Comparison of ENCODE assay signal across 22 mouse cellular contexts in genomic region chr16:37801097-37801496, GRCm38 (mm10). TPM values are rescaled to one million over a fixed set of nuclear protein-coding genes. Genes with fewer than 3 reads are reported as not detected.
DNase-seq lines count a peak whose midpoint lies in the region; ATAC-seq and TF ChIP-seq lines count a peak whose summit lies in the region.
"Had no signal": no experiment of that assay in that cellular context is flagged by ENCODE, and none has a peak within 500 bp of the region (broad histone marks: within the 10 kb centered on the region; RNA-seq: fewer than 3 reads in every experiment).

No protein-coding gene starts in this region.

- H3K27me3 ChIP-seq in embryonic facial prominence, embryonic 14.5 days (replicated peaks; ENCODE audit: control insufficient read depth, insufficient read depth, low read length): no peaks in the 10 kb centered on the region
- H3K27me3 ChIP-seq in embryonic facial prominence, embryonic 10.5 days (replicated peaks; ENCODE audit: low read depth, poor library complexity, severe bottlenecking): no peaks in the 10 kb centered on the region
- H3K27me3 ChIP-seq in midbrain, embryonic 11.5 days (ENCODE audit: control insufficient read depth, insufficient read depth, low read length): no peaks in the 10 kb centered on the region
- no peaks in the 10 kb centered on the region for H3K27me3 ChIP-seq in midbrain, embryonic 10.5 days (ENCODE audit: low read depth, poor library complexity, severe bottlenecking)
- H3K27me3 ChIP-seq in embryonic facial prominence, embryonic 15.5 days: no peaks in the 10 kb centered on the region
- no peaks in the 10 kb centered on the region for H3K27me3 ChIP-seq in myocyte (ENCODE audit: control insufficient read depth, insufficient read depth, insufficient read length)
- H3K27me3 ChIP-seq in midbrain, embryonic 13.5 days: no peaks in the 10 kb centered on the region
- H3K27me3 ChIP-seq: forebrain, embryonic 13.5 days; limb, embryonic 13.5 days; neural tube, embryonic 12.5 days had no signal

- intact Hi-C loops in left cerebral cortex, postnatal 10 days (cut with DNase I): loop anchor here (10.0 kb wide), 1 partner anchor 696 kb away; no protein-coding TSS in a partner anchor

- no peak for TF ChIP-seq POLR2A in myocyte (IDR thresholded peaks at IDR 0.05; ENCODE audit: insufficient read length, low read depth)

- H3ac ChIP-seq in myocyte (ENCODE audit: control insufficient read depth, insufficient read length): no peak overlapping the region

- no peak overlapping the region for H3K27ac ChIP-seq in embryonic facial prominence, embryonic 14.5 days (replicated peaks; ENCODE audit: low read depth, low read length)
- H3K27ac ChIP-seq in embryonic facial prominence, embryonic 10.5 days (replicated peaks): no peak overlapping the region
- no peak overlapping the region for H3K27ac ChIP-seq in midbrain, embryonic 11.5 days (ENCODE audit: low read depth, low read length)
- H3K27ac ChIP-seq in midbrain, embryonic 10.5 days (replicated peaks): no peak overlapping the region
- peak overlapping the region; percentile 55; the same call in 1 of the 2 replicates for H3K27ac ChIP-seq in embryonic facial prominence, embryonic 15.5 days (replicated peaks)
- no peak overlapping the region for H3K27ac ChIP-seq in midbrain, embryonic 13.5 days
- H3K27ac ChIP-seq: forebrain, embryonic 13.5 days; liver, embryonic 14.5 days; neural tube, embryonic 12.5 days had no signal

- peak; percentile 52 for DNase-seq in embryonic facial prominence, embryonic 14.5 days (ENCODE audit: low spot score)
- DNase-seq in embryonic facial prominence, embryonic 10.5 days (ENCODE audit: low spot score): no peak
- peak; percentile 76 for DNase-seq in midbrain, embryonic 11.5 days (ENCODE audit: low spot score, missing footprints)
- DNase-seq in midbrain, embryonic 10.5 days (ENCODE audit: low spot score): no peak
- no peak for DNase-seq in left cerebral cortex, postnatal 10 days (ENCODE audit: extremely low spot score in 1 of 2, low spot score in 2 of 2)
- DNase-seq: cerebellum, adult 11 months; cerebellum, postnatal 14 days; embryo, embryonic 11 days; gastrocnemius, postnatal 25 days; kidney, adult 2 months; kidney, postnatal 14 days; right cerebral cortex, postnatal 4 days; thymus, postnatal 14 days had no signal

- 51% methylated on average over 2 of the region's 2 CpGs for WGBS in embryonic facial prominence, embryonic 14.5 days
- 94% methylated on average over 2 of the region's 2 CpGs for WGBS in embryonic facial prominence, embryonic 10.5 days
- 95% methylated on average over 2 of the region's 2 CpGs for WGBS in midbrain, embryonic 11.5 days
- 96% methylated on average over 2 of the region's 2 CpGs for WGBS in midbrain, embryonic 10.5 days
- 61% methylated on average over 2 of the region's 2 CpGs for WGBS in embryonic facial prominence, embryonic 15.5 days
- WGBS in midbrain, embryonic 13.5 days: 89% methylated on average over 2 of the region's 2 CpGs

- H3K4me3 ChIP-seq in embryonic facial prominence, embryonic 14.5 days (ENCODE audit: low read depth, low read length): no peak overlapping the region
- no peak overlapping the region for H3K4me3 ChIP-seq in embryonic facial prominence, embryonic 10.5 days
- no peak overlapping the region for H3K4me3 ChIP-seq in midbrain, embryonic 11.5 days (ENCODE audit: low read depth, low read length)
- H3K4me3 ChIP-seq in midbrain, embryonic 10.5 days: no peak overlapping the region
- H3K4me3 ChIP-seq in embryonic facial prominence, embryonic 15.5 days (replicated peaks): no peak overlapping the region
- H3K4me3 ChIP-seq in myocyte: no peak overlapping the region
- H3K4me3 ChIP-seq in midbrain, embryonic 13.5 days (replicated peaks): no peak overlapping the region
- H3K4me3 ChIP-seq: forebrain, embryonic 13.5 days; limb, embryonic 13.5 days; neural tube, embryonic 12.5 days had no signal

- H3K9ac ChIP-seq in embryonic facial prominence, embryonic 14.5 days (ENCODE audit: low read depth, low read length): no peak overlapping the region
- H3K9ac ChIP-seq in midbrain, embryonic 11.5 days (ENCODE audit: low read length): no peak overlapping the region
- H3K9ac ChIP-seq in embryonic facial prominence, embryonic 15.5 days: no peak overlapping the region
- no peak overlapping the region for H3K9ac ChIP-seq in midbrain, embryonic 13.5 days (replicated peaks)
- H3K9ac ChIP-seq: forebrain, embryonic 13.5 days; limb, embryonic 13.5 days; liver, embryonic 14.5 days; neural tube, embryonic 12.5 days had no signal

- peaks cover 6% of the 10 kb centered on the region for H3K79me2 ChIP-seq in myocyte (ENCODE audit: control insufficient read depth, insufficient read depth)

- no peak for ATAC-seq in embryonic facial prominence, embryonic 14.5 days (ENCODE audit: low read depth)
- no peak for ATAC-seq in midbrain, embryonic 11.5 days (ENCODE audit: low FRiP score)
- ATAC-seq in embryonic facial prominence, embryonic 15.5 days (ENCODE audit: insufficient number of reproducible peaks, low FRiP score, low TSS enrichment, low read depth): 0 out of 2 replicates have a peak, but pooled peaks have one; percentile 34
- ATAC-seq in midbrain, embryonic 13.5 days: no peak
- ATAC-seq: forebrain, embryonic 13.5 days had no signal

- peaks cover 13% of the 10 kb centered on the region for H3K4me1 ChIP-seq in embryonic facial prominence, embryonic 14.5 days (ENCODE audit: control insufficient read depth, insufficient read depth, low read length)
- H3K4me1 ChIP-seq in embryonic facial prominence, embryonic 10.5 days: peaks cover 22% of the 10 kb centered on the region
- no peaks in the 10 kb centered on the region for H3K4me1 ChIP-seq in midbrain, embryonic 11.5 days (ENCODE audit: control insufficient read depth, insufficient read depth, low read length)
- H3K4me1 ChIP-seq in midbrain, embryonic 10.5 days: peaks cover 6% of the 10 kb centered on the region
- peaks cover 31% of the 10 kb centered on the region; the same call in 1 of the 2 replicates for H3K4me1 ChIP-seq in embryonic facial prominence, embryonic 15.5 days
- H3K4me1 ChIP-seq in midbrain, embryonic 13.5 days (replicated peaks): peaks cover 11% of the 10 kb centered on the region

- peaks cover 51% of the 10 kb centered on the region for H3K36me3 ChIP-seq in embryonic facial prominence, embryonic 14.5 days (ENCODE audit: control insufficient read depth, insufficient read depth, low read length)
- H3K36me3 ChIP-seq in embryonic facial prominence, embryonic 10.5 days (replicated peaks): peaks cover 61% of the 10 kb centered on the region
- H3K36me3 ChIP-seq in midbrain, embryonic 11.5 days (ENCODE audit: control insufficient read depth, insufficient read depth, low read length): peaks cover 9% of the 10 kb centered on the region; the same call in 1 of the 2 replicates
- peaks cover 63% of the 10 kb centered on the region for H3K36me3 ChIP-seq in midbrain, embryonic 10.5 days
- peaks cover 31% of the 10 kb centered on the region for H3K36me3 ChIP-seq in embryonic facial prominence, embryonic 15.5 days
- peaks cover 14% of the 10 kb centered on the region for H3K36me3 ChIP-seq in myocyte (ENCODE audit: control insufficient read depth, insufficient read depth)
- 0 out of 2 replicates have a peak, but pooled peaks cover 5% of the 10 kb centered on the region for H3K36me3 ChIP-seq in midbrain, embryonic 13.5 days

- no peak overlapping the region for H3K4me2 ChIP-seq in embryonic facial prominence, embryonic 14.5 days (ENCODE audit: low read depth, low read length)
- H3K4me2 ChIP-seq in midbrain, embryonic 11.5 days: no peak overlapping the region
- no peak overlapping the region for H3K4me2 ChIP-seq in embryonic facial prominence, embryonic 15.5 days (replicated peaks)
- H3K4me2 ChIP-seq in myocyte (ENCODE audit: low read depth): peak overlapping the region; percentile 52
- H3K4me2 ChIP-seq in midbrain, embryonic 13.5 days (replicated peaks): no peak overlapping the region
- H3K4me2 ChIP-seq: forebrain, embryonic 13.5 days; limb, embryonic 13.5 days; neural tube, embryonic 12.5 days had no signal

- H3K9me3 ChIP-seq in embryonic facial prominence, embryonic 14.5 days (ENCODE audit: control insufficient read depth, low read length): no peaks in the 10 kb centered on the region
- H3K9me3 ChIP-seq in embryonic facial prominence, embryonic 10.5 days: peaks cover 11% of the 10 kb centered on the region; the same call in 1 of the 2 replicates
- H3K9me3 ChIP-seq in midbrain, embryonic 11.5 days (ENCODE audit: control insufficient read depth, low read length): peaks cover 3% of the 10 kb centered on the region; the same call in 1 of the 2 replicates
- H3K9me3 ChIP-seq in midbrain, embryonic 10.5 days (replicated peaks): peaks cover 11% of the 10 kb centered on the region
- no peaks in the 10 kb centered on the region for H3K9me3 ChIP-seq in embryonic facial prominence, embryonic 15.5 days (replicated peaks)
- no peaks in the 10 kb centered on the region for H3K9me3 ChIP-seq in midbrain, embryonic 13.5 days

TF ChIP-seq in myocyte, 11 proteins besides CTCF, POLR2A, EP300 and RAD21 (continues in another document):
- no peak for TF ChIP-seq POLR2AphosphoS2 (IDR thresholded peaks at IDR 0.05; ENCODE audit: insufficient read length, low read depth)
- TF ChIP-seq E2F4 (IDR thresholded peaks at IDR 0.05; ENCODE audit: insufficient read depth): no peak

RNA-seq across cellular contexts. Expression of gene Fstl1, which starts 24.4 kb away (rescaled TPM):
- polyA plus RNA-seq in embryonic facial prominence, embryonic 14.5 days (2014; fragmentation: Nextera tagmentation; extraction: Ambion mirVana): 833 and 870 TPM in 2 replicates
- polyA plus RNA-seq in embryonic facial prominence, embryonic 10.5 days (2016; fragmentation: Nextera tagmentation; extraction: Ambion mirVana): 192 and 210 TPM in 2 replicates
- polyA plus RNA-seq in midbrain, embryonic 11.5 days (2014; fragmentation: Nextera tagmentation; extraction: Ambion mirVana): 199 and 211 TPM in 2 replicates
- polyA plus RNA-seq in midbrain, embryonic 10.5 days (2016; fragmentation: Nextera tagmentation; extraction: Ambion mirVana): 168 and 195 TPM in 2 replicates
- polyA plus RNA-seq in embryonic facial prominence, embryonic 15.5 days (2015; fragmentation: Nextera tagmentation; extraction: Ambion mirVana): 725 and 741 TPM in 2 replicates
- polyA plus RNA-seq in myocyte (2012; fragmentation: generic; extraction: Trizol): 134 TPM
- 10 to 100 TPM; 67.0 to 71.9 TPM for total RNA-seq in left cerebral cortex, postnatal 10 days (2021)
- 98.9 and 99.0 TPM in 2 replicates for polyA plus RNA-seq in midbrain, embryonic 13.5 days (2015; fragmentation: Nextera tagmentation; extraction: Ambion mirVana)
- total RNA-seq: monocyte, adult 5-6 weeks had no signal

RNA-seq across cellular contexts. Expression of gene Gm36028, which starts 59.8 kb away (rescaled TPM):
- polyA plus RNA-seq in embryonic facial prominence, embryonic 14.5 days (2014; fragmentation: Nextera tagmentation; extraction: Ambion mirVana): not detected in 2 replicates
- 0.62 and 0.85 TPM in 2 replicates for polyA plus RNA-seq in embryonic facial prominence, embryonic 10.5 days (2016; fragmentation: Nextera tagmentation; extraction: Ambion mirVana)
- 0.12 and 0.15 TPM in 2 replicates for polyA plus RNA-seq in midbrain, embryonic 11.5 days (2014; fragmentation: Nextera tagmentation; extraction: Ambion mirVana)
- polyA plus RNA-seq in midbrain, embryonic 10.5 days (2016; fragmentation: Nextera tagmentation; extraction: Ambion mirVana): 0.25 and 0.34 TPM in 2 replicates
- polyA plus RNA-seq in embryonic facial prominence, embryonic 15.5 days (2015; fragmentation: Nextera tagmentation; extraction: Ambion mirVana): 0.19 and 0.20 TPM in 2 replicates
- 0.08 TPM for polyA plus RNA-seq in myocyte (2012; fragmentation: generic; extraction: Trizol)
- total RNA-seq in left cerebral cortex, postnatal 10 days (2021): under 1 TPM in 1 of 2 experiments, not detected in 1; 0.32 TPM
- 0.19 and 0.24 TPM in 2 replicates for polyA plus RNA-seq in midbrain, embryonic 13.5 days (2015; fragmentation: Nextera tagmentation; extraction: Ambion mirVana)
- total RNA-seq: gastrocnemius, postnatal 25 days; megakaryocyte-erythroid progenitor cell, adult 5-6 weeks; monocyte, adult 5-6 weeks had no signal
- polyA plus RNA-seq: forebrain, embryonic 13.5 days; neural tube, embryonic 12.5 days had no signal

Comparison
In these comparisons a context has a peak if more than half of its experiments do, and no peak if none do; other contexts are left out.
1. DNase-seq: peak in embryonic facial prominence, embryonic 14.5 days (single experiment) and midbrain, embryonic 11.5 days (single experiment); none in embryonic facial prominence, embryonic 10.5 days (single experiment), midbrain, embryonic 10.5 days (single experiment) and left cerebral cortex, postnatal 10 days (0 of 2).